Mouse (Mus musculus) CD4-positive, CD25-positive, alpha-beta regulatory T cell, adult 4 months (primary cell): ENCODE data around the gene Noto. TPM values are rescaled to one million over a fixed set of nuclear protein-coding genes. Genes with fewer than 3 reads are reported as not detected.

Experiments
- ATAC-seq: one replicate; pipeline ENCODE4 v1.8.0; 2017
- polyA plus RNA-seq, 2 experiments: library from polyadenylated mRNA; unstranded; fragments of 100-300 nt; shearing (Covaris generic); gene quantifications; one replicate each; pipeline ENCODE4 v1.2.1; 2017

Gene Noto
- polyA plus RNA-seq, 2 experiments from 2014 or later = not detected

DNA sequence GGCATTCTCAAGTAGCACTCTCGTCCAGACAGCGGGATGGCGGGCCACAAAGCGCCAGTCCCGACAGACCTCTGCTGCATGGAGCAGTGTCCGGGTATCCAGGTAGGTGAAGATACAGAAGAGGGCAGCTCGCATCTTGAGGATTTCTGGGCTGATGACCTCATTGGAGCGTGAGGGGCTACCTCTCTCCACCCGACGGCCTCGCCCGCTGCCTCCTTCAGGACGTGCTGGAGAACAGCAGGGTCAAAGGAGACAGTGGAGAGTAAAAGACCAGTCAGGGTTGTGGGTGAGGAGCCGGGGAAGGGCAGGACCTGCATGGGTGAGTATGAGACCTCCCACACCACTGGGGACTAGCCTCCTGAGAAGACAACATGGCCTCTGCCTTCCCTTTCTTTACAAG is 54.7 kb downstream of the Noto start:
- no peak for ATAC-seq

Other genes with a start within 250 kb of the Noto start
- not detected for gene Emx1, start 236.4 kb upstream of the Noto start, polyA plus RNA-seq
- 1 to 10 TPM; 2.9 to 3.1 TPM for gene Sfxn5, start 90.5 kb upstream of the Noto start, polyA plus RNA-seq
- gene Rab11fip5, start 49.3 kb upstream of the Noto start, polyA plus RNA-seq = under 1 TPM; 0.14 to 0.42 TPM
- 10 to 100 TPM; 23.2 to 45.4 TPM for gene Smyd5, start 8.1 kb downstream of the Noto start, polyA plus RNA-seq
- 100 to 1,000 TPM; 315 to 339 TPM for gene Cct7, start 27.6 kb downstream of the Noto start, polyA plus RNA-seq
- 10 to 100 TPM; 16.2 to 17.7 TPM for gene Pradc1, start 28.1 kb downstream of the Noto start, polyA plus RNA-seq
- gene Fbxo41, start 79.1 kb downstream of the Noto start, polyA plus RNA-seq = under 1 TPM; 0.08 to 0.15 TPM
- gene Egr4, start 89.7 kb downstream of the Noto start, polyA plus RNA-seq = not detected
- gene Alms1, start 163.6 kb downstream of the Noto start, polyA plus RNA-seq = 1 to 10 TPM; 2.2 to 2.6 TPM